Mouse (Mus musculus): Measurements from ENCODE around the gene BC030499. TPM values are rescaled to one million over a fixed set of nuclear protein-coding genes. Genes with fewer than 3 reads are reported as not detected.

The BC030499 gene
- 0.18 and 0.21 TPM in 2 replicates for polyA plus RNA-seq (2012; rRNA removed)

DNA sequence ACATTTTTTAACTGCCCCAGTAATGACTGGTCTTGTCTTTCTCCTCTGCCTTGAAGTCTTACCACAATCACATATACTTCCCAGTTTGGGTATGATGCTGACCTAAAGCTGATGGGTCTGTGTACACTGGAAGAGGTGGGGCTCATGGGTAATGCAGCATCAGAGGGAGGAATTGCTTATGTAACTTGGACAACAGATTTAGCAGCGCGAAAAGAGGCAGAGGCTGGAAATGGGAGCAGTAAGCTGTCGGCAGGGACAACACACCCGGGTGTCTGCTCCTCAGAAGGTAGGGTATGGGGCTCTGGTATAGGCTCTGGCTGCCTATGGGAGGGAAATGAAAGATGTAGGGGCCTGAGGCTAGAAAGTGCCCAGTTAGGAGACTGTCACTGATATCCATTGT, at the start of gene BC030499:
BC030499 (plus strand) TSS at position 188 of the 400 bp plus-strand sequence.

DNA sequence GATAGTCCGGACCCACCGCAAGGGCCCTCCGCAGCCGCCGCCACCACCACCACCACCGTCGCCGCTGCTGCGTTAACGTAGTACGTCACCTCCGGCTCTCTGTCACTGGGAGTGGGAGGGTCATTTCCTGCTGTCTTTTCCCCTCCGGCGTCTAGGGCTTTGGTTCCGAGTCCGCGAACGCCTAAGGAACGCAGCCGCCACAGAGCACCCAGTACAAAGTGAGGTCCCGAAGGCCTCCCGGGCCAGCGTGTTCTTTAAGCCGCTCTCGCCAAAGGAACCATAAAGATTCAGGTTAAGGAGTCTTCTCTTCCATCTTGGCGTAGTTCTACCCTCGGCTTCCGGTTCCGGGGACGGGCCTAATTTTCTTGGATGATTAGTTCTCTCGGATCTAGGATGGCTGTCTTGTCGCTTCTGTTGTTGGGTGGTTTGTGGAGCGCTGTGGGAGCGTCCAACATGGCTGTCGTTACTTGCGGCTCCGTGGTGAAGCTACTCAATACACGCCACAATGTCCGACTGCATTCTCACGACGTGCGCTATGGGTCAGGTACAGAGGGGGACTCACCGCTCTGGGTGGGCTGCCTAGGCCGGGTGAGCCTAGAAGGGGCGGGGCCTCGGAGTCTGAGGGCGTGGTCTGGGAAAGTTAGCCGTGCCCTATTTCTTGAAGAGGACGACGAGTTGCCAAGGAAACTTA, 44.9 kb upstream of the BC030499 start, which contains the start of the genes Sdf2 and Supt6:
Sdf2 (plus strand) TSS at position 120 of the 691 bp plus-strand sequence.
Supt6 (minus strand) TSS at position 361 of the 691 bp plus-strand sequence.

DNA sequence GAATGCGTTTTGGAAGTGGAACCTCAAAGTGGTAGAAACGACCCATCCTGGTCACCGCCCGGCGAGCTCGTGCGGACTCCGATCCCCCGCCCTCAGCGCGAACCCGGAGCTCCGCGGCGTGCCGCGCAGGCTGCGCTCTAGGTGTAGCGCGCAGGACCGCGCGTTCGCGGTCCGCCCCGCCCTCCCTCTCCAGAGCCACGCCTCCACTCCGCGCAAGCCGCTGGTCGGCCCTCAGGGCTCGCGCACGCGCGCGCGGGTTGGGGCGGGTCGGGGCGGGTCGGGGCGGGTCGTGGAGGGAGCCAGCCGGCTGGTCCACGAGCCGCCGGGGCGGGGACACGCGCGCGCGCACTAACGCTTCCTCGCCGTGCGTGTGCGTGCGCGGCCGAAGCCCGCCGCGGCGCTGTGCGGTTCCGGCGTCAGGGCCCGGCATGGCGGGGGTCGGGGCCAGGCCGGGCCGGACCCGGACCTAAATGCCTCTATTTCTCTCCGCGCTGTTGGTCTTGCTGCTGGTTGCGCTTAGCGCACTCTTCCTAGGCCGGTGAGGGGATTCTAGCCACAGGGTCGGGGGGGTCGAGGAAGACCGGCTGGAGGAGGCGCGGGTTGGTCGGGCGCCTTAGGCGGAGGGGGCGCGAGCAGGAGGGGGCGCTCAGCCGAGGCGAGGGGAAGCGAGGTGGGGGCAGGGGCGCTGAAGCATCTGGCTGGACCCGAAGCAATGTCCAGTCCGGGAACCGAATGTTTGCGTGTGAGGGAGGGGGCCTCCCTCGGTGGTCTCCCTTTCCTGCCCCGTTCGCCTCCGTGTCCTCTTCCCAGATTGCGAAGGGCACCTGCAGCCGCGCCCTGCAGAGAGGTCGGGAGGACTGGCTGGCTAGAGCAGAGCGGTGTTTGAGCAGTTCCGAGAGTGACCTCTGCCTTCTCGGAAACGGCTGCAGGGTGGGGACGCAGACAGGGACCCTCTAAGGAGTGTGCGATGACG, 29.0 kb upstream of the BC030499 start, which contains the start of gene 2610507B11Rik:
2610507B11Rik (plus strand) TSS at position 373 of the 973 bp plus-strand sequence.

DNA sequence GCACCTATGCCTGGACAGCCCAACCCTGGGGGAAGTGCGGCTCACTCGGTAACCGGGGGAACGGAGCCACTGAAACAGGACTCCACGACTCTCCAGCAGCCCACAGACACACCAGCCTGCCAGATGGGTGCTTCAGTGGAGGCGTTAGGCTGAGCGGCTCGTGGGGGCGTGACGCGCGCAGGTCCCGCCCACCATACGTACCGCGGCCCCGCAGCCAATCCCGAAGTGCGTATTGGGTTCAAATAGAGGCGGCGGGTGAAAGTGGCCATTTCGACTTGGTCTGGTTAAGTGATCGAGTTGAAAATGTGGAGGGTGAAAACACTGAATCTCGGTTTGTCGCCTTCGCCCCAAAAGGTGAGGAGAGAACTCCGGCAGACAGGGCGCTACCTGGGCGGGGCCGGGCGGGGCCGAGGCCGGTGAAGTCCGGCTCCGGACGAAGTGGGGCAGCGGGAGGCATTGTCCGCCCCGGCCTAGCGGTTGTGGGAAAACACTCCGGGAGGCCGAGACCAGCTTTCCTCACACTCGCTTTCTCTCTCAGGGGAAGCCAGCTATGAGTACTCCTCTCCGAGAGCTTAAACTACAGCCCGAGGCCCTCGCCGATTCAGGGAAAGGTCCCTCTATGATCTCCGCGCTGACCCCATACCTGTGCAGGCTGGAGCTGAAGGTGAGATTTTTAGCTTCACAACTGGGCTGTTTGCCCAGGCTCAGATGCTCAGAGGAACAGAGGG, 10.9 kb downstream of the BC030499 start, which contains the start of gene Spag5:
Spag5 (plus strand) TSS at position 173 of the 728 bp plus-strand sequence.

DNA sequence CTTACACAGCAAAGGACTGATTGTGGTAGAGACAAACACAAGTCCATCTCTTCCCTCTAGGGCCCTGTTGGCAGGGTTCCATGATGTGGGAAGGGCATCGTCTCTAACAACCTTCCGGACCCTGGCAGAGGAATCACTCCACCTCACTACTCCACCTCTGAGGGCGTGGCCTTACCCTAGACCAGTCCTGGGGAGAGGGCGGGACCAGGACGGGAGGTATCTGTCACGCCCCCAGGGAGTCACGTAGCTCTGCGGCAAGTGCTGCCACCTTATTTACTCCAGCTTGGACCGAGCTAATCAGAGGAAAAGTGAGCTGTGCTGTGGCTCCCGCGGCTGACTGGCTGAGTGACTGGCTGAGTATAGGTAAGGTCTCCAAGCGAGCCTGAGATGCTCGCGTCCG, 32.2 kb downstream of the BC030499 start, which contains the start of gene Aldoc:
Aldoc (plus strand) TSS at position 109 of the 400 bp plus-strand sequence.

DNA sequence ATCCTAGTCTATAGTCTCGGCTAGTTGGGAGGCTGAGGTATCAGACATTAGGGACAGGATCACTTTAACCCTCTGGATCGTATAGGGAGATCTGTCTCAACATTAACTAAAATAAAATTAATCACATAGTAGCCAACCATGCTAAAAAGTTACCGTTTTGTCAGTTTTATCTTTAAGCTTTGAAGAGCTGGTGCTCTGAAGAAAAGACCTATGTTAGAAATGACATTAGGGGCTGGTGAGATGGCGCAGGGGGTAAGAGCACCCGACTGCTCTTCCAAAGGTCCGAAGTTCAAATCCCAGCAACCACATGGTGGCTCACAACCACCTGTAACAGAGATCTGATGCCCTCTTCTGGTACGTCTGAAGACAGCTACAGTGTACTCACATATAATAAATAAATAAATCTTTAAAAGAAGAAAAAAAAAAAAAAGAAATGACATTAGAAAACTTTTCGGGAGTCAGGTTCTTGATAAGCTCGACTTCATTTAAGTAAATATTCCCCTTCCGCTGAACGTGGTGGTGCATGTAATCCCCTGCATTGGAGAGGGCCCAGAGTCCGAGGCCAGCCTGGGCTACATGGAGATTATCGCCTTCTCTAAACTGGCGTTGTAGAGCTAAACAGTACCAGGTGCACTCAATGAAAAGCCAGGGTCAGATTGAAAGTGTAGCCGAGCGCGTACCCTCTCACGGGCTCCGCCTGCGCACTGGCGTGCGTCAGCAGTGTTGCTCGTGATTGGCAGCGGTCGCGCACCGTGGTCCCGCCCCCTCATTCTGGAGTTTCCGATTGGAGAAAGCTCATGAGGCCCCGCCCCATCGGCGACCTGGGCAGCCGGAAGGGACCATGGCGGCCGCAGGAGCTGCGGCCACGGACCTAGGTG, 37.2 kb downstream of the BC030499 start, which contains the start of gene Pigs:
Pigs (plus strand) TSS at position 782 of the 878 bp plus-strand sequence.

DNA sequence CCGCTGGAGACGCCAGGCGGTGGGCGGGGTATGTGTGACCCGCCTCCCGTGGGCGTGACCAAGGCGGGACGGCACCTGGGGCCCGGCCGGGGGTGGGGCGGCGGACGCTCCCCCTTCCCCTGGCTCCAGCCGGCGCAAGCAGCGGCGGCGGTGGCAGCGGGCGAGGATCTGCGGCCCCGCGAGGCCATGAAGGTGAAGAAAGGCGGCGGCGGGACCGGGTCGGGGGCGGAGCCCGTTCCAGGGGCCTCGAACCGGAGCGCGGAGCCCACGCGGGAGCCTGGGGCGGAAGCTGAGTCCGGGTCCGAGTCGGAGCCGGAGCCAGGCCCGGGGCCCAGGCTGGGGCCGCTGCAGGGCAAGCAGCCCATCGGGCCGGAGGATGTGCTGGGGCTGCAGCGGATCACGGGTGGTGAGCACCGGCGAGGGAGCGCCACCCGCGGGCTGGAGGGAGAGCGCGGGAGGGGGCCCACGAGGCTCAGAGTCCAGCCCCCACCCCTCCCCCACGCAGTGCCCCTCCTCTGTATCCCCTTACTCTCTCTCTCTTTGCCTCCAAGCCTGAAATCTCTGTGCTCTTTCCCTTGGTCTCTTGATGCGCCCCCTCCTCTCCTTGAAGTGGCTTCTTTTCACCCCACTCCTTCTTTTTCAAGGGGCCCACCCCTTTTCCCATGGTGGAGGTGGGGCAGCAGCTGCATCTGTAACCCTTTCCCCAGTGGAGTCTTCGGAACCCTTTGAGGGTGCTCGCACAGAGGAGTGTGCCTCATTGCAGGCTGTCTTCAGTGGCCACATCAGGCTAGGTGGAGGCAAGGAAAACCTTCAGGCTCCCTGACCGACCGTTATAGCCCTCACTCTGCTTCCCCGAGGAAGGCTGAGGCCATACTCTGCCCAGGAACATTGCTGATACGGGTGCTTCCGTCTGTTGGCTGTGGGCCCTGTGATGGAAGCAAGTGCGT, 53.0 kb downstream of the BC030499 start, which contains the start of gene Unc119:
Unc119 (plus strand) TSS at position 102 of the 947 bp plus-strand sequence.

Other genes with a start within 250 kb of the BC030499 start
- gene Eral1, start 210.5 kb upstream of the BC030499 start, polyA plus RNA-seq (2012; rRNA removed): 8.0 and 10.2 TPM in 2 replicates
- 2.3 and 2.6 TPM in 2 replicates for gene Fam222b, start 196.2 kb upstream of the BC030499 start, polyA plus RNA-seq (2012; rRNA removed)
- 29.3 and 33.9 TPM in 2 replicates for gene Traf4, start 125.3 kb upstream of the BC030499 start, polyA plus RNA-seq (2012; rRNA removed)
- 9.5 and 11.0 TPM in 2 replicates for gene Nek8, start 114.2 kb upstream of the BC030499 start, polyA plus RNA-seq (2012; rRNA removed)
- 65.0 and 65.7 TPM in 2 replicates for gene Tlcd1, start 114.1 kb upstream of the BC030499 start, polyA plus RNA-seq (2012; rRNA removed)
- 1,425 and 1,557 TPM in 2 replicates for gene Rpl23a, start 107.3 kb upstream of the BC030499 start, polyA plus RNA-seq (2012; rRNA removed)
- 6.6 and 6.7 TPM in 2 replicates for gene Rab34, start 102.4 kb upstream of the BC030499 start, polyA plus RNA-seq (2012; rRNA removed)
- gene Proca1, start 97.4 kb upstream of the BC030499 start, polyA plus RNA-seq (2012; rRNA removed): 0.07 and 0.25 TPM in 2 replicates
- 31.8 and 35.8 TPM in 2 replicates for gene Sdf2, start 45.1 kb upstream of the BC030499 start, polyA plus RNA-seq (2012; rRNA removed)
- gene Supt6, start 44.9 kb upstream of the BC030499 start, polyA plus RNA-seq (2012; rRNA removed): 6.9 and 8.8 TPM in 2 replicates
- gene 2610507B11Rik, start 29.1 kb upstream of the BC030499 start, polyA plus RNA-seq (2012; rRNA removed): 20.0 and 24.6 TPM in 2 replicates
- gene Spag5, start 10.7 kb downstream of the BC030499 start, polyA plus RNA-seq (2012; rRNA removed): 36.6 and 42.5 TPM in 2 replicates
- gene Aldoc, start 32.1 kb downstream of the BC030499 start, polyA plus RNA-seq (2012; rRNA removed): 4.2 TPM in 2 replicates
- gene Pigs, start 37.6 kb downstream of the BC030499 start, polyA plus RNA-seq (2012; rRNA removed): 16.9 and 19.0 TPM in 2 replicates
- gene Unc119, start 52.6 kb downstream of the BC030499 start, polyA plus RNA-seq (2012; rRNA removed): 30.0 and 34.5 TPM in 2 replicates
- not detected in 2 replicates for gene Foxn1, start 95.7 kb downstream of the BC030499 start, polyA plus RNA-seq (2012; rRNA removed)
- gene Slc13a2, start 131.4 kb downstream of the BC030499 start, polyA plus RNA-seq (2012; rRNA removed): not detected in 2 replicates
- 3.1 and 3.4 TPM in 2 replicates for gene Slc46a1, start 174.9 kb downstream of the BC030499 start, polyA plus RNA-seq (2012; rRNA removed)
- 0.09 TPM in 2 replicates for gene Sarm1, start 206.9 kb downstream of the BC030499 start, polyA plus RNA-seq (2012; rRNA removed)
- 358 and 399 TPM in 2 replicates for gene Vtn, start 208.2 kb downstream of the BC030499 start, polyA plus RNA-seq (2012; rRNA removed)
- 0.17 and 0.23 TPM in 2 replicates for gene Sebox, start 212.6 kb downstream of the BC030499 start, polyA plus RNA-seq (2012; rRNA removed)
- gene Tmem199, start 221.3 kb downstream of the BC030499 start, polyA plus RNA-seq (2012; rRNA removed): 14.0 and 15.5 TPM in 2 replicates
- 24.1 and 28.3 TPM in 2 replicates for gene Poldip2, start 221.4 kb downstream of the BC030499 start, polyA plus RNA-seq (2012; rRNA removed)
- gene Tnfaip1, start 245.5 kb downstream of the BC030499 start, polyA plus RNA-seq (2012; rRNA removed): 6.9 and 7.5 TPM in 2 replicates
- 39.0 and 48.2 TPM in 2 replicates for gene Ift20, start 245.5 kb downstream of the BC030499 start, polyA plus RNA-seq (2012; rRNA removed)

All from liver, embryonic 14 days (tissue).